Mouse (Mus musculus) limb, embryonic 15.5 days (tissue): Measurements from ENCODE around the gene Prkag1. TPM values are rescaled to one million over a fixed set of nuclear protein-coding genes. Genes with fewer than 3 reads are reported as not detected.

Source experiments
- ATAC-seq: fragments of 200-750 bp; cut with Nextera tagmentation; 2 replicates; pipeline ENCODE4 v1.8.0; 2017; ENCODE audit warnings: low read depth, moderate TSS enrichment; ENCODE audit not compliant: insufficient number of reproducible peaks, low FRiP score, low TSS enrichment
- H3K27ac ChIP-seq: fragments of 300-500 bp; sonication (generic); 2 replicates; pipeline ENCODE4 v1.5.1; 2015; ENCODE audit warnings: moderate library complexity, mild to moderate bottlenecking, inconsistent platforms
- H3K27me3 ChIP-seq: fragments of 300-500 bp; sonication (generic); 2 replicates; pipeline ENCODE4 v1.6.1; 2015; ENCODE audit warnings: inconsistent platforms
- H3K36me3 ChIP-seq: fragments of 300-500 bp; sonication (generic); 2 replicates; pipeline ENCODE4 v1.6.1; 2015; ENCODE audit warnings: inconsistent platforms
- H3K4me1 ChIP-seq: fragments of 300-500 bp; sonication (generic); 2 replicates; pipeline ENCODE4 v1.6.1; 2015; ENCODE audit warnings: inconsistent platforms
- H3K4me2 ChIP-seq: fragments of 300-500 bp; sonication (generic); 2 replicates; pipeline ENCODE4 v1.6.1; 2015; ENCODE audit warnings: mild to moderate bottlenecking, inconsistent platforms
- H3K4me3 ChIP-seq: fragments of 300-500 bp; sonication (generic); 2 replicates; pipeline ENCODE4 v1.5.1; 2015; ENCODE audit warnings: mild to moderate bottlenecking, inconsistent platforms
- H3K9ac ChIP-seq: fragments of 300-500 bp; sonication (generic); 2 replicates; pipeline ENCODE4 v1.6.1; 2015; ENCODE audit warnings: inconsistent platforms
- H3K9me3 ChIP-seq: fragments of 300-500 bp; sonication (generic); 2 replicates; pipeline ENCODE4 v1.6.1; 2016; ENCODE audit warnings: inconsistent platforms
- WGBS: fragments of 180-500 bp; shearing (Covaris S2); methylation state at CpG from one replicate; pipeline ENCODE4 v1.1.7; 2015; 5-methylcytosine and 5-hydroxymethylcytosine counted together
- polyA plus RNA-seq: library from polyadenylated mRNA; unstranded; fragments of >200 nt; fragmentation: Nextera tagmentation; extraction: Ambion mirVana; gene quantifications from 2 replicates; pipeline ENCODE4 v1.2.1, GENCODE M21; 2015

Gene Prkag1
- polyA plus RNA-seq, 1 experiment from 2014 or later = 94.3 TPM

DNA sequence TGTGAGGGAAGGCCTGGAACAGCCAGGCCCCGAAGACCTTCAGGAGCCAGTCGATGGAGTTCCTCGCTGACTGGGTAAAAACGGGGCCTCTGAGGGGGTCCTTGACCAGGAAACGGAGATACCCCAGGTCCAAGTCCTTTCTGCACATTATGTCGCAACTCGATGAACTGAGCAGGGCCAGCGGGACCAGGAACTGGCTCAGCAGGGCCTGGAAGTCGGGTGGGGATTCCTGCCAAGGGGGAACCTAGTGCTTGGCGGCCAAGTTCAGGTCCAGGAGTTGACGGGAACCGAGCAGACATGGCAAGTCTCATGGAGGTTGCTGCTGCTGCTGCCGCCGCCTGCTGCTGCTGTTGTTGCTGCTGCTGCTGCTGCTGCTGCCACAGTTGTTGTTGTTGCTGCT is 19.3 kb upstream of the Prkag1 start:
- no peak for ATAC-seq
- Histone ChIP-seq H3K27me3 (no peaks in the 10 kb centered on the region), H3K36me3 (peaks cover 100% of the 10 kb centered on the region), H3K4me1 (no peaks in the 10 kb centered on the region), H3K4me2 (no peak overlapping the region), H3K4me3 (no peak overlapping the region), H3K27ac (no peak overlapping the region), H3K9ac (no peak overlapping the region), H3K9me3 (no peaks in the 10 kb centered on the region)
- WGBS = 83% methylated on average over 14 of the region's 14 CpGs

DNA sequence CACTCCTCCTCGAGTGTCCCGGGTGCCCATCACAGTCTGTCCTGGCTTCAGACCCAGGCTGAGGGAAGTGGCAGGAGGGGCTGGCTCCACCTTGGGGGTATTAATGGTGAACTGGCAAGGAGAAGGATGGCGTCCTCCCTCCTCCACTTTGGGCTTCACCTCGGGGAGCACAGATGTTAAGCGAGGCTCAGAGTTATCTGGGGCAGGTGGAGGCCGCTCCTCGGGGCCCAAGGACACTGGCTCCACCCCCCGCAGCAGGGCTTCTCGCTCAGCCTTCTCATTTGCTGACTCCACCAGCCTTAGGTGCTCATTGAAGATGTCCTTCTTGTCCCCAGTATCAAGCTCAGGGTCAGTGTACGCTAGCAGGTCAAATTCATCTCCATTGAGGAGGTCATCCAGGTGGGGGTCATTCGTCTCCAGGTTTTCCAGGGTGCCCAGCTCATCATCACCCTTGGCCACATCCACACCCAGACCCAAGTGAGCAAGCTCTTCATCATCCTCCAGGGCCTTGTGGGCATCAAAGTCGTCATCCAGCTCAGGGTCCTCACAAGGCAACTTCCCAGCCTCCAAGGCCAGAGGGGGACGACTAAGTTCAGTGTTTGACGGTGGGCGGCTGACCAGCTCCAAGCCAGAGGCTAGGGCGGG is 18.8 kb upstream of the Prkag1 start:
- Histone ChIP-seq H3K36me3 (peaks cover 100% of the 10 kb centered on the region), H3K4me3 (no peak overlapping the region), H3K27me3 (no peaks in the 10 kb centered on the region), H3K27ac (no peak overlapping the region), H3K9me3 (no peaks in the 10 kb centered on the region), H3K4me2 (no peak overlapping the region), H3K9ac (no peak overlapping the region), H3K4me1 (no peaks in the 10 kb centered on the region)
- WGBS = 91% methylated on average over 16 of the region's 16 CpGs
- no peak for ATAC-seq

DNA sequence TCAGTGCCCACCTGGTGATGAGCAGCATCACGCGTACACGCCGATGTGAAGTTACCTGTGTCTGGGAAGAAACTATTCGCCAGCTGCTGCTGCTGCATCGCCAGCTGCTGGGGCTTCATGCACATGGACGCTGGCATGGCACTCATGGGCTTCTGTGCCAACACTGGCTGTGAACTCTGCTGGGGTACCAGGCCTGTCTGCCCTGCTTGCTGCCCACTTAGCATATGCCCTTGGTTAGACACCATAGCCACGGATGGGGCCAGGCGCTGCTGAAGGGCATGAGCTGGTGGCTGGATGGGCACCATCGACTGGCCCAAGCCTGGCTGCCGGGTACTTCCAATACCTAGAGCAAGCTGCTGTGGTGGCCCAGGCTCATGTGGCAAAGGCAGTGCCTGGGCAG is 17.8 kb upstream of the Prkag1 start:
- Histone ChIP-seq H3K4me1 (no peaks in the 10 kb centered on the region), H3K27me3 (no peaks in the 10 kb centered on the region), H3K4me3 (no peak overlapping the region), H3K9me3 (no peaks in the 10 kb centered on the region), H3K27ac (no peak overlapping the region), H3K9ac (no peak overlapping the region), H3K36me3 (peaks cover 100% of the 10 kb centered on the region), H3K4me2 (no peak overlapping the region)
- ATAC-seq = no peak
- WGBS = 96% methylated on average over 11 of the region's 11 CpGs

DNA sequence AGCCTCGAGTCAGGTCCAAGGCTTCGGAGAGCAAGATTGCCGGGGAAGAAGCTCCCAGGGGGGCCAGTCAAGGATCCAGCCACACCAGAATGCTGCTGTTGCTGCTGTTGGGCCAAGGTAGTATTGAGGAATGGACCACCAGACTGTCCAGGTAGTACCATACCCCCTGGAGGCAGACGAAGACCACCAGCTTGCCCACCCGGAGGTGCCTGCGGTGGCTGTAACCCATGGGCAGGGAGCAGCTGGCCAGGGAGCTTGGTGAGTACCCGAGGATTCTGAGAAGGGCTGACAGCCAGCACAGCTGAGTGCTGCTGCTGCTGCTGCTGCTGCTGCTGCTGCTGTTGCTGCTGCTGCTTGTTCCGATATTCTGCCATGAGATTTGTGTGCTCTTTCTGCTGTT is 14.8 kb upstream of the Prkag1 start:
- Histone ChIP-seq H3K4me1 (no peaks in the 10 kb centered on the region), H3K36me3 (peaks cover 100% of the 10 kb centered on the region), H3K9ac (no peak overlapping the region), H3K4me3 (no peak overlapping the region), H3K4me2 (no peak overlapping the region), H3K27ac (no peak overlapping the region), H3K27me3 (no peaks in the 10 kb centered on the region), H3K9me3 (no peaks in the 10 kb centered on the region)
- 90% methylated on average over 8 of the region's 8 CpGs for WGBS
- no peak for ATAC-seq

DNA sequence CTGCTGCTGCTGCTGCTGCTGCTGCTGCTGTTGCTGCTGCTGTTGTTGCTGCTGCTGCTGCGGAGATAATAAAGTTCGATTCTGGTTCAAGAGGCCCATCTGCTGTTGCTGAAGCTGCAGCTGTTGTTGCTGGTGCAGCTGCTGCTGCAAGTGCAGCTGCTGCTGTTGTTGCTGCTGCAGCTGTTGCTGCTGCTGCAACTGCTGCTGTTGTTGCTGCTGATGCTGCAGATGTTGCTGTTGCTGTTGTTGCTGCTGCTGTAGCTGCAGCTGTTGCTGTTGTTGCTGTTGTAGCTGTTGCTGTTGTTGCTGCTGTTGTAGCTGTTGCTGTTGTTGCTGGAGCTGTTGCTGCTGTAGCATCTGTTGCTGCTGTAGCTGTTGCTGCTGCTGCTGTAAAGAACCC is 13.8 kb upstream of the Prkag1 start:
- Histone ChIP-seq H3K4me1 (no peaks in the 10 kb centered on the region), H3K9me3 (no peaks in the 10 kb centered on the region), H3K27ac (no peak overlapping the region), H3K9ac (no peak overlapping the region), H3K36me3 (peaks cover 100% of the 10 kb centered on the region), H3K27me3 (no peaks in the 10 kb centered on the region), H3K4me3 (no peak overlapping the region), H3K4me2 (no peak overlapping the region)
- no peak for ATAC-seq
- WGBS = 100% methylated on average over 2 of the region's 2 CpGs

DNA sequence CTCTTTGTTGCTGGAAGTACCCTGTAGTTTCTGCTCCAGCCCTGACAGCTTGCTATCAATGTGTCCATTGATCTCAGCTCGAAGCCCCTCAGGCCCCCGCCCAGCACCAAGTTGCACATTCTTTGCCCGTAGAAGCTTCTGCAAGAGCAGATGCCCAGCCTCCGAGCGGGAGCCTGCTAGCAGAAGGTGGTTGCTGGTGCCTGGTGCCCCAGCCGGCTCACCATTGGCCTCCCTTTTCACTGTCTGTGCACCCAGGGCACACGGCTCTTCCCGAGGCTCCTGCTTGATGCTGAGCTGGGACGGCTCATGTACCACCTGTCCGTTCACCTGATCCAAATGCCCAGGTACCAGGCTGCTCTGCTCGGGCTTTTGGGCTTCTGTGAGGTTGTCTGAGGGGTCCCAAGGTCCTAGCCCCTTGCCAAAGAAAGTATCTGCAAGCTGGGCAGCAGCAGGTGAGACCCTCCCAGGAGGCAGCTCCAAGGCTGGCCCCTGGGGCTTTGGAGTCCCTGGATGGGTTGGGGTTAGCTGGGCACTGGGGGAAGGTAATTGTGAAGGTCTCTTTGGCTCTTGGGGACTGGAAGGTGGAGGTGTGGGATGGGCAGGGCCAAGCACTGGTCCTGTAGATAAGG is 12.4 kb upstream of the Prkag1 start:
- peaks cover 100% of the 10 kb centered on the region for H3K36me3 ChIP-seq
- H3K4me2 ChIP-seq = no peak overlapping the region
- no peaks in the 10 kb centered on the region for H3K27me3 ChIP-seq
- ATAC-seq = no peak
- no peak overlapping the region for H3K27ac ChIP-seq
- no peak overlapping the region for H3K9ac ChIP-seq
- H3K9me3 ChIP-seq = no peaks in the 10 kb centered on the region
- no peak overlapping the region for H3K4me3 ChIP-seq
- WGBS = 92% methylated on average over 11 of the region's 11 CpGs
- no peaks in the 10 kb centered on the region for H3K4me1 ChIP-seq

DNA sequence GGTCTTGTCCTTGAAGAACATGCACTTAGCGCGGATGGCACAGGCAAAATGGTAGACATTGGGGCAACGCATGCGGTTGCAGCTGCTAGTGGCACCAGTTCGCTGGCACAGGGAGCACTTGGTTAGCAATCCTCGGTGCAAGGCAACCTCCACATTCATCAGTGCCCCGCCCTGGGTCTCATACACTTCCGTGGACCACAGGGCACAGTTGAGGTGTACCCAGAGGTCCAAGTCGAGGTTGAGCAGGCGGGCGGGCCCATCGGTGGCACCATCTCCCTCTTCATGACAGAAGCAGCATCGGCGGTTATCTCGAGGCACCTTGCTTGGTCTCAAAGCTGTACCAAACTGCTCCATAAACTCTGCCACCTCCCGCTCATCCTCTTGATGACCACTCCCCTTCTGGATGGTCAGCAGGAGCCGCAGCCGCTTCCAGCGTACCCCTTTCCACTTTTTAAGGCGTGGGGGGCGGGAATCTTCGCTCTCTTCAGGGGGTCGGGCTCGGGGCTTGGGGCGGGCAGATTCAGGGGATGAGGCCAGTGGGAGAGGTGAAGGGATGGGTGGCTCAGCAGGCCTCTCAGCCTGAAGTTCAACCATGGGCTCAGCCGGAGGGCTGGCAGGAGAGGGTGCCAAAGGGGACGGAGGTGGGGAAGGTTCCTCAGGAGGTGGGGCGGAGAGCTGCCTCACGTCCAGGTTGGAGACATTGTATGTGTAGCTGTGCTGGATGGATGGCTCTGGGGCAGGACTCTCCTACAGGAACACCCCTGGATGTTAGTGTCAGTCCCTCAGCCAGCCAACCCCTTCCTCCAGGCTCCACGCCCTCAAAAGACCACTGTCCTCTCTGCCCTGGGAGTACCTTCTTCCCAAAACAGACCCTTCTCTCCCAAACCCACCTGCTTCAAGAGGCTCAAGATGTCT is 8.6 kb upstream of the Prkag1 start:
- Histone ChIP-seq H3K9ac (no peak overlapping the region), H3K9me3 (no peaks in the 10 kb centered on the region), H3K27ac (no peak overlapping the region), H3K4me2 (no peak overlapping the region), H3K36me3 (peaks cover 100% of the 10 kb centered on the region), H3K27me3 (no peaks in the 10 kb centered on the region), H3K4me3 (no peak overlapping the region), H3K4me1 (no peaks in the 10 kb centered on the region)
- 92% methylated on average over 30 of the region's 30 CpGs for WGBS
- no peak for ATAC-seq

DNA sequence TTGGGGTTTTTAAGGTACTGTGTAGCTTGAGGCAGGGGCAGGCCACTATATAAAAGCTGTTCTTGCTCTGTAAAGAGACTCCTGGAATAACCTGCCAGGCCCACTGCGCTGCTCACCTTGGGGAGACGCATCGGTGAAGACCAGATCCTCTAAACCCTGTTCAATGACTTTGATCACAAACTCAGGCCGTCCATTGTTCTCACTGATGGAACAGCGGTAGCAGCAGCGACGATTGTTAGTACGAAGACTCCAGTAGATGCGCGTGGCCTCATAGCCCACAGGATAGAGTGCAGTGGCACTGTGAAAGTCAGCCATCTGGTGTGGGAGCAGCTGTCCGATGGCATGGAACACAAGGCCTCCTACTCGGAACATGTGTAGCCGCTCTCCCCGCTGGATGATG is 7.8 kb upstream of the Prkag1 start:
- Histone ChIP-seq H3K4me3 (no peak overlapping the region), H3K36me3 (peaks cover 100% of the 10 kb centered on the region), H3K4me1 (no peaks in the 10 kb centered on the region), H3K27me3 (no peaks in the 10 kb centered on the region), H3K4me2 (no peak overlapping the region), H3K9me3 (no peaks in the 10 kb centered on the region), H3K9ac (no peak overlapping the region), H3K27ac (no peak overlapping the region)
- WGBS = 94% methylated on average over 14 of the region's 14 CpGs
- no peak for ATAC-seq

DNA sequence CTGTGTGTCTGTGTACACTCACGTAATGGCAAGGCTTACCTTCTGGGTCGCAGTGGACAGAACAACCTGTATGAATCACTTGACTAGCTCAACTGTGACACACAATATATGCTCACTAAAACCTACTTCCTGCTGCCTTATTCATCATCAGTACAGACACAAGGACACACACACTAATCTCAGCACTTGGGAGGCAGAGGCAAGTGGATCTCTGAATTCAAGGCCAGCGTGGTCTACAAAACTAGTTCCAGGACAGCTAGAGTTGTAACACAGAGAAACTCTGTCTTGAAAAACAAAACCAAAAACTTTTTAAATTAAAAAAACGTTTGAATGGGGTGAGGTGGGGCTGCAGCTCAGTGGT is 6.4 kb upstream of the Prkag1 start:
- H3K27me3 ChIP-seq = no peaks in the 10 kb centered on the region
- H3K9ac ChIP-seq = no peak overlapping the region
- no peak overlapping the region for H3K4me3 ChIP-seq
- H3K4me1 ChIP-seq = peaks cover 2% of the 10 kb centered on the region; the same call in 1 of the 2 replicates
- H3K27ac ChIP-seq = no peak overlapping the region
- WGBS = 74% methylated on average over 4 of the region's 4 CpGs
- no peak for ATAC-seq
- peaks cover 99% of the 10 kb centered on the region for H3K36me3 ChIP-seq
- no peaks in the 10 kb centered on the region for H3K9me3 ChIP-seq
- no peak overlapping the region for H3K4me2 ChIP-seq

DNA sequence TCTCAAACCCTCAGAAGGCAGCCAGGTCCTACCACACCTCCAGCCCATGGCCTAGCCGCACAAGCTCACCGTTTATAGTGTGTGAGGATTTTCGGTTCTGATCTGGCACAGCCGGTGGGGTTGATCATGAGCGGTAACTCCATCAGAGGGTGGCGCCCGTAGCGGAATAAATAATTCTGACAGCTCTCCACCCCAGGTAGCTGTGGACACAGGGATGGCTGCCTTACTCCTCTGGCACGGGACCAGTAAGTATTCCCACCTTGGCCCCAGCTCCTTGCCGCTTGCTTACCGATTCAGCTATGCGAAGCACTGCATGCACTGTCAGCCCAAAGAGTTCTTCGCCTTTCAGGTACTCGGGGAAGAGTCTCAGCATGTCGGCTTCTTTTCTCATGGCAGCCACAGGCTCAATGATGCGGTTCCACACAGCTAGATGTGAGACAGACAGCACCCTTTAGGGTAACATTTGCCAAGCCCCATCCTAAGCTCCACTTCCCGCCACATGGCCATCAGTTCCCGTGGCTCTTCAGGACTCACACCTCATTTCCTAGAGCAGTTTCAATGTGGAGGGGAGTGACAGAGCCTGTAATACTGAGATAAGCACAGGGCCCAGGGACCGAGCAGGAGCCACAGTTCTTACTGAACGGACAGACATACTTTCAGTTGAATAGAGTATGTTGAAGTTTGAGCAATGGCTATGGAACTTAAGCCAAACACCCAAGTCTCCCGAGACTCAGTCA is 5.9 kb upstream of the Prkag1 start:
- ATAC-seq = no peak
- no peaks in the 10 kb centered on the region for H3K9me3 ChIP-seq
- no peak overlapping the region for H3K4me3 ChIP-seq
- H3K27ac ChIP-seq = no peak overlapping the region
- WGBS = 90% methylated on average over 21 of the region's 21 CpGs
- no peaks in the 10 kb centered on the region for H3K27me3 ChIP-seq
- no peak overlapping the region for H3K9ac ChIP-seq
- no peak overlapping the region for H3K4me2 ChIP-seq
- H3K4me1 ChIP-seq = peaks cover 3% of the 10 kb centered on the region
- H3K36me3 ChIP-seq = peaks cover 94% of the 10 kb centered on the region

DNA sequence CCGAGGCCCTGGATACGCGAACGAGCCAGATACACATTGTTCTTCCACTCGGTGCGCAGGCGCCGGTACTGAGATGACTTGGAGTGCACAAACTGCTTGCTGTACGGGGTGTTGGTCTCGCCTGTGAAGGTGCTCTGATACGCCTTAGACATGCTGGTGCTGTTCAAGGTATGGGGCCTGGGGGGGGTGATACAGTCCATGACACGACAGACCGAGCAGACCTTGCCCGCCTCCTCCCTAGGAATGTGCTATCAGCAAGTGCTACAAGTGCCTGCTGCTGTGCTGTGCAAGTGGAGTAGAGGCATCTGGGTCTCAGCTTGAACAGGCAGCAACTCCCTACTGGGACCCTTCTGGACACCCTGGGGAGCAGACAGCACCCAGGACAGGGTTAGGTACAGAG is 4.0 kb upstream of the Prkag1 start:
- Histone ChIP-seq H3K9me3 (no peaks in the 10 kb centered on the region), H3K4me3 (no peak overlapping the region)
- 91% methylated on average over 14 of the region's 14 CpGs for WGBS

More for the DNA sequence above, 4.0 kb upstream of the Prkag1 start:
- no peak overlapping the region for H3K4me2 ChIP-seq
- H3K27ac ChIP-seq = no peak overlapping the region
- H3K27me3 ChIP-seq = no peaks in the 10 kb centered on the region
- ATAC-seq = no peak
- H3K9ac ChIP-seq = no peak overlapping the region
- peaks cover 8% of the 10 kb centered on the region for H3K4me1 ChIP-seq
- peaks cover 75% of the 10 kb centered on the region for H3K36me3 ChIP-seq
